Mouse (Mus musculus) urinary bladder, postnatal 25 days (tissue): ENCODE measurements around the gene Gm45837.
A peak's percentile ranks its signal among the peaks of the same experiment; 100 is the strongest.

ENCODE experiments used
- DNase-seq: peaks from one replicate; pipeline ENCODE4 v3.0.0; 2022; ENCODE audit warnings: low spot score

Gene Gm45837

DNA sequence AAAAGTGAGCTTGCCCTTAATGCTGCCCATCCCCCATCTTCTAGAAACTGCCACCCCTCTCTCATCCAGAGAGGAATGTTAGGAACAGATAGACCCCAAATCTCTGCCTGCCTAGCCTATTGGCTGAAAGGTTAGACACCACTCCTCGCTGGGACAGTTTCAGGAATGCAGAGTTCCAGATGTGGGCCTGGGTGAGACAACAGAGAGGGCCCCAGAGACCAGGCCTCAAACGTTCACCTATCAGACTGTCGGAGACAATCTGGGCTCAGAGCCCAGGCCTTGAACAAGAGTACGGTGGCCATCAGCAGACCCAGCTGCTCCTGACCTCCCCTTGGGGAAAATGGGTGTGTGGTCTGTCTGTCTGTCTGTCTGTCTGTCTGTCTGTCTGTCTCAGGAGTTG lies 17.7 kb upstream of the Gm45837 start:
- no peak for DNase-seq

DNA sequence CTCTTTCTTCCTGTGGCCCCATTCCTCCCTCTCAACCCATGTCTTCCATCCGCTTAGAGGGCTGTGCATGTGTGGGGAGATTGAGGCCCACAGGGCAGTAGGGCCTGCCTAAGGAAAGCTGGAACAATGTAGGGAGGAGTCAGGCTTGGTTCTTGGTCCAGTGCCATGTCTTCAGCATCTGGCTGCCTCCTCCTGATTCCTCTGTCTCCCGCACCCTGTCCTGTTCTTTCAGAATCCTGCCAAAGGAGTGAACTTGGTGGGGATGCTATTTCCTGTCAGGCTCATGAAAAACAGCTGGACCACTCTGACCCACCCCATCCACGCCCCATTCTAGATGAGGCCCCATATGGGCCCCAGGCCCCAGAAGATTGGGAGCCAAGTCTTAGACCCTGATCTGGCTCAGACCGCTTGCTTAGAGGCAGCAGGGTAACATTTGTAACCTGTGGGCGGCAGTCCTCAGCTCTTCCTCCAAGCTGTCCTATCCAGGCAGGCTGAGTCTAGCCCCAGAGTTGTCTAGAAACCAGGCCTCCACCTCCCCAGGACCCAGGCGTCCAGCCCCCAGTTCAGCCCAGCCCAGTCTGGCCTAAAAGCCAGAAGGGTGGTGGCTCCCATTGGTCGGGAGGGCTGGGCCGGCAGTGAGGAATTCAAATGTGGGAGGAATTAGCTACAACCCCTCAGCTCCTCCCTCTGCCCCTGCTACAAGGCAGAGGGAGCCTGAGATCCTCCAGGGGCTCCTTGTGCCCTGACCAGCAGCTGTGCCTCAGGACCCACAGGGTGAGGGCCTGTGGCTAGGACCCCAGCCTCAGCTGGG lies 16.8 kb upstream of the Gm45837 start:
- peak; percentile 46 for DNase-seq

DNA sequence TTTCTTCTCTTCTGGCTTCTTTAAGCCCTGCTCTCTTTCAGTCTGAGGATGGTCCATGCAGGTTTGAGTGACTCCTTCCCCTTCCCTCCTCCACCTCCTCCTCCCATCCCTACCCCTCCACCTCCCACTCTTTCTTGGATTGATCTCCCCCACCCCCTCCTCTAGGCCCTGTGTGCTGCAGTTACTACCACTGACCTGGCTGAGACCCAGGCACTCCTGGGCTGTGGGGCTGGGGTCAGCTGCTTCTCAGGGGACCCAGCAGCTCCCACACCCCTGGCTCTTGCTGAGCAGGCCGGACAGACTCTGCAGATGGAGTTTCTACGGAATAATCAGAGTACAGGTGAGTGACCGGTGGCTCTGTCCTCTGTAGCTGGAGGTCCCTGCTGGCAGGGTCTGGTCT lies 16.1 kb upstream of the Gm45837 start:
- no peak for DNase-seq

DNA sequence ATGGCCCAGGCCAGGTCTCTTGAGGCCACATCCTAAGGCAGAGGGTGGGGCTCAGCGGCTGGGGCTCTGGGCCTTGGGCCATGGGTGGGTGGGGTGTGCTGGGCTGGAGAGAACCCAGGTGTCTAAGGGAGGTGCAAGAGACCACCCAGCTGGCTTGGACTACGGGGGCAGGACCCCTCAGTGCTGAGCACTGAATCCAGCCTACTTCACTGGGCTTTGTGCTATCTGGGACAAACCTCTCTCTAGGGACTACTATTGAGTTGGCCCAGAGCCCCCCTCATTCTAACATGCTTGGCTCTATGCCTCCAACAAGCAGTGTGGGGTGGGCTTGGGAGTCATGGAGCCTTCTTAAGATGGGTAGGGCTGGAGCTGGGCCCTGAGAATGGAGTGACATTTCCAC lies 15.2 kb upstream of the Gm45837 start:
- DNase-seq: no peak

DNA sequence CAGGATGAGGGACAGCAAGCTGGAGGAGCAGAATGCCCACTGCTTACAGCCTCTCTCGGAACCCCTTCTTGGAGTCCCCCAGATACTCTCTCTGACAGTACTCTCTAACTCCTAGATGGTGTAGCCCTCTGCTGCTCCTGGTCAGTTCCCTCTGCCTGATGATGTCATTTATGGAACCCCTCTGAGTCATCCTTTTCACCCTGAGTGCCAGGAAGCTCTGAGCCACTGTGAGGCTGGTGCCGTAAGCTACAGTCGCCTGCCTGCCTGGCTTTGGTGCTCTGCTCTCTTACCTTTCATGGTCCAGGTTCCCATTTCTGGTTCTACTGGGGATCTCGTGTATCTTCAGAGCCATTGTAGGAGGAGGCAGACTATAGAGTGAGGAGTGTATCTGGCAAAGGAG lies 13.5 kb upstream of the Gm45837 start:
- DNase-seq: no peak

DNA sequence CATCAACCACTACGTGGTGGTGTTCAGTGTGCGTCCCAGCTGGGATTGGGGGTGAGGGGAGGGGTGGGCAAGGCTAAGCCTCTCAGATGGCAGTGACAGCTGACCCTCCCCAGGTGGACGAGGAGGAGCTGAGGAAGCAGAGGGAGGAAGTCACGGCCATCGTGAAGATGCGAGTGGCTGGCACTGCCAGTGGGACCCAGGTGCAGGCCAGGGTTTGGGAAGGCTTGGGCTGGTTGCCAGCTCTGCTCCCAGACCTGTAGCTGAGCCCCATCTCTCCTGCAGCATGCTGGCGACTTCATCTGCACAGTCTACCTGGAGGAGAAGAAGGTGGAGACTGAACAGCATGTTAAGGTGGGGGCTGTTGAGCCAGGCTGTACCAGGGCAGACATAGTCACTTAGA lies 9.2 kb upstream of the Gm45837 start:
- DNase-seq: no peak

DNA sequence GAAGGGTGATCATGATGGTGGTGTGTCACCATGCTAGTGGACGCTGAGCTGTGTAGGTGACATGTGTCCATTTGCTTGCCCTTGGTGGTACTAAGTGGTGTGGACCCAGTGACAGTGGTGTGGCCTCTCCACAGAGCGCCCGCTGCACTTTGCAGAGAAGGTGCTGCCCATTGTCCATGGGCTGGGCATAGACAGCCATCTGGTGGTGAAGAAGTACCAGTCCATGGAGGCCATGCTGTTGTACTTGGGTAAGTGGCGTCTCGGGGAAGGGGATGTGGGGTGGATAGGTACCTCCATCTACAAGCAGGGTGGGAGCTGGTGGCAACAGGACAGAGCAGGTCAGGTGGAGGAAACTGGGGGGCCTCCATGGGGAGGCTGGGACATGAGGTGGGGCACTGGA lies 6.9 kb upstream of the Gm45837 start:
- no peak for DNase-seq

DNA sequence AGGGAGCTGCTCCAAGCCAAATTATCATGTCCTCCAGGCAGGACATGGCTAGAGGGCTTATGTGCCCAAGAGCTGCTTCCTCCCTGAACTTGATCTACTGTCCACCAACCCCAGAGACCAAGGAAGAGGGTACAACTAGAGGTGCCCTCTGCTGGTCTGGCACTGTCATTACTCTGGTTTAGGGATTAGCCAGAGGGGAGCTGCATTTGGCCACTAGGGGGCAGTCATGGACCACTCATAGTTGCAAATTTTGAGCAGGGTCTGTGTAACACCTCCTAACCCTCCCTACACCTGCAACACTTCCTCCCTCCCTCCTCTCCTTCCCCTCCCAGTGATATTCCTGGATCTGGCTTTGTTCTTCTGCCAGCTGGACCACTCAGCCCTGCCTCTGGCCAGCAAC lies 2.1 kb downstream of the Gm45837 start:
- DNase-seq: peak; percentile 81

DNA sequence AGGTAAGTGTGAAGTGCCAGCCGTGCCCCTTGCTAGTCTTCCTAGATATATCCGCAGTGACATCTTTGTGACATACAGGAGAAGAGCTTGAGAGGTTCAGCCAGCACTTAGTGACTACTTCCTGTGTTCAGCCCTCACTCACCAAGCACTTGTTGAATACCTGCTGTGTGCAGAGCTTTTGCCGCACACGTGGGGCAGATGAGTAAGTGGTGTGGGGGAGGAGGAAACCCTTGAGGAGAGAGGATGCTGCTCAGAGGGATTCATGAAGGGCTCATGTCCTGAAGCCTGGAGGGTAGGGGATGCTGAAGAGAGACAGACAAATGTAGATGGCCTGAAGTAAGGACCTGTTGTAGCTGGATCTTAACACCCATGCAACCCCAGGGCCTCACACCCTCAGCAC lies 3.5 kb downstream of the Gm45837 start:
- DNase-seq: no peak

DNA sequence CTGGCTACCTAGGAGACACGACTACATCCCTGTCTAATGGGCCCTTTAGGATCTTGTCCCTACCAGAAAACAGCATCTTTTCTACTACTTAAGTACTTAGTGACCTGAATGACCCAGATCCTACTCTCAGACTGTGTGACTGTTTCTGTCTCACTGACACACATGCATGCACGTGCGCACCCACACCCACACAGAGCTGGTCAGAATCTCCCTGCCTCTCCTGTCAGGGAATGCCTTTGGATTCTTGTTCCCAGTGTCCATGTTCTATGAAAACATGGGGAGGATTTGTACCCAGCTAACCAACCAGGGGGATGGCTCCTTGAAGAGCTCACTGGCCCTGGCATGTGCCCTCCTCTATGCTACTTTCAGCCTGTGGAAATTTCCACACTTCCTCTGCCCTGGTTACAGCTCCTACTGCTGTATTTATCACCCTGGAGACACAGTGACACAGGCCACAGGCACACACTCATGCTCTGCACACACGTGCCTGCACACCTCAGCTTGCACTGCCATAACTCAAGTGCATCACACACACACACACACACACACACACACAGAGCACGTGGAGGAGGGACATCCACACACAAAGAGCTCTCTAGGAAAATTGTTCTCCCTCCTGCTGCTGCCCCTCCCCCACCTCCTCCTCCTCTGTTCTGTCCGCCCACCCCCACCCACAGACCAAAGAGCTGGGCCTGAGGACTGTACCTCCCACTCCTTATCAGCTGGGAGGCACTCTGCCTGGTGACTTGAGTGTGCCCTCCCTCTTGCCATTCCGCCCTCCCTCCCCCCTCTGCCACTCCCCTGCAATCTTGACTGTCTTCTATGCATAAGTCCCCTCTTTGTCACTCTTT lies 4.2 kb downstream of the Gm45837 start:
- DNase-seq: no peak

DNA sequence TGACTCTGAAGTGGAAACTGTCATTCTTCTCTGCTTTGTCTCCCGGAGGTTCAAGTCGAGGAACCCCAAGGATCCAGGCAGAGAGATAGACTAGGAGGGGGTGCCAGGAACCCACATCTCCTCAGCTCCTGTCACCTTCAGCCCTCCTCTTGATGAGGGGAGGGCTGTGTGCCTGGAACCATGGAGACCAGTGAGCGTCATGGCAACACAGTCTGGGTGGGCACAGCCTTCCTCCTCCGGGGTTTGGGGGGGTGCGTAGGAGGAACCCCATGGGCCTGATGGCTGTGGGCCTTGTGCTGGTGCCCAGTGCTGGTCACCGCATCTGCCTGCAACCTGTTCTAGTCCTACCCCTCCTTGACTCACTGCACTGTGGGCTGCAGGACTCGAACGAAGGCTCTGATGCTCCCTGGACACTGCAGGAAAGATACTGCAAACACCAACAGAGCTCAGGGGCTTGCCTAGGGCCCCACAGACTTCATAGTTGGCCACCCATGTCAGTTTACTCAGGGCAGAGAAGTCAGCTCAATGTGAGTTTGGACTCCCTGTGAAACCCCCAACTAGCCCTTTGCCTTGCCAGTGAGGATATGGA lies 4.9 kb downstream of the Gm45837 start:
- DNase-seq: no peak

DNA sequence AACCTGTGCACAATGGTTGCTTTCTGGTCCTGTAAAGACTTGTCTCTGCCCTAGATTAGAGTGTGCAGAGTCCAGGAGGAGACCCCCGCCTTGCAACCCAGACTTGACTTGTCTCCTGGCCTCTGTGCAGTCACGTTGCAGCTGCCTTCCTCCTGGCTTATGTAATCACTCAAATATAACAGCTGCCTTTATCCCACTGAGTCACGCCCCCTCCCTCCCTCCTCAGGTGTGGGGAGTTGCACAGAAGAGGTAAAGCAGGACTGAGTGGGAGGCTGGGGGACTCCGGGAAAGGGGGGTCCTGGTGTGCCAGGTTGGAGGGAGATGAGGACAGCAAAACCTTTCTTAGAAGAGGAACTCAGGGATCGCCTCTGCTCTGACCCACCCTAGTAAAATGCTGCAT lies 5.7 kb downstream of the Gm45837 start:
- no peak for DNase-seq

DNA sequence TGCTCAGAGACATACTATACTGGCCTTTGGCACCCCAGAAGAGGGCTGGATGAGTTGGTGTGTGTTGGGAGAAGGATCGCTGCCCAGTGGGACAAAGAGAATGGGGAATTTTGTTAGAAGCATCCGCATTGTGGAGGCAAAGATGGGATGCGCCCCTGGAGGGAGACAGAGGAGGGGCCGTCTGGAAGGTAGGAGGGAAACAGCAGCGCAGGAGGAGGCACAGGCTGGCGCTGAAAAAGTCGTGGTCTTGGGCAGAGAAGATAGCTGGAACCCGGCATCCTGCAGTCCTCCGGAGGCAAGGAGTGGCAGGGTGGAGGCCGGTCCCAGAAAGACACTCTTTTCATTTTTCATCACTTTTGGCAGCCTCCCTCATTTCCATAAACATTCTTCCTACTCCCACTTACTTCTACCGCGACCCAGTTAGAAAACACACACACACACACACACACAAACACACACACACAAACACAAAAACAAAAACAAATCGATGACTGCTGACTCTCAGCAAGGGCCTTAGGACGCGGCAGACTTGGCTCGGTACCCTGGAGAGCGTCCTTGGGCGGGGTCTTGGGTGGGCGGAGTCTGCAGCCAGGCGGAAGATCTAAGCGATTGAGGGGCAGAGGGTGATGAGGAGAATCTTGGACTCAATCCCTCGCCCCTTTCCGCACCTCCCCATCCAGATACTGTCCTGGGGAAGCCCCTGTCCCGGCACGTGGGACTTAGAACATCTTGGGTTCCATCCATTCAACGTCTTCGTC lies 8.5 kb downstream of the Gm45837 start:
- no peak for DNase-seq

DNA sequence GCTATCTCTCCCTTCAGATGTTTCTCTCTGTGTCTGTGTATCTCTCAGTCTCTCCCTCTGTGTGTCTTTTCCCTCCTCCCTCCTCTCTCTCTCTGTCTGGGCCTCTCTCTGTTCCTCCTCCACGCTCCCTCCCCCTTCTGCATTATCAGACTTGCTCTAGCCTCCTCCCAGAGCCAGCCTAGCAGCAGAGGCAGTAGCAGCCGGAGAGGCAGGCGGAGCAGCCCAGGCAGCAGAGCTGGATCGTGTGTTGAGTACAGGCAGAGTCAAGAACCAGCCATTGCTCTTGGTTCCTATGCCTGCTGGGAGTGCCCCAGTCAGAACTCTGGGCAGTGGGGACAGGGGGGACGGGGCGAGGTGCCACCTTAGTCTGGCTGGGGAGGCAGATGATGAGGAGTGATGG lies 10.8 kb downstream of the Gm45837 start, which contains the start of gene Pde2a:
Gene Pde2a, plus strand, starts transcription at position 163 of the 400 bp plus-strand sequence.
- no peak for DNase-seq

DNA sequence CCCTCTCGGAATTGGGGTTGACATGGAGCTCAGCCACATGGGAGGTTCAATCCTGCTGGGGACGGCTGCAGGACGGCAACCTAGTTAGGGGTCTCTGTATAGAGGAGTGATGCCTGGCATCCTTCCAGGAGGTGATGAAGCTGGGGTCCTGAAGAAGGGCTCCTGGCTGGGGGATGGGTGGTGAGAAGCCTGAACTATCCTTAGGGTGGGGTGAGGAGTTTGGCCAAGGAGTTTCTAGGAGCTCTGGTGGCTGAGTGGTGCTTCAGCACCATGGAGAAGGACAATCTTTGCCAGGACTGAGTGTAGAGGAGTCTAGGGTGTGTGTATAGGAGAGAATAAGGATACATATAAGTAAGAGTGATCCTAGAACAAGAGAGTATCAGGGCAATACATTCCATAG lies 11.4 kb downstream of the Gm45837 start:
- no peak for DNase-seq

DNA sequence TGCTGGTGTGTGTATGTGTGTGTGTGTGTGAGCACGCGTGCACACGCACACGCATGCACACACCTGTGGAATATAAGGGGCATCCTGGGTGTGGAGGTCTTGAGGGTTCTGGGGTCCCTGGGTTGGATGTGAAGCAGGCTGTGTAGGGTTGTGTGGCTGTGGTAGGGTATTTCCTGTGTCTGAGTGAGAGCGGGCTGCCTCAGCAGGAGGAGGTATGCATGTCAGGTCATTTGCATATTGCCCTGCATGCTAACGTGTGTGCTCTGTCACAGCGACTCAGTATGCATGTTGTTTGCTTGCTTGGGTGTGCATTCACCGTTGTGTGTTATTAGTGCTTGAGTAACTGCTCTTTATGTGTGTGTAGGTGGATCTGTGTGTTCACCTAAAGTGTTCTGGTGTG lies 12.0 kb downstream of the Gm45837 start:
- no peak for DNase-seq

DNA sequence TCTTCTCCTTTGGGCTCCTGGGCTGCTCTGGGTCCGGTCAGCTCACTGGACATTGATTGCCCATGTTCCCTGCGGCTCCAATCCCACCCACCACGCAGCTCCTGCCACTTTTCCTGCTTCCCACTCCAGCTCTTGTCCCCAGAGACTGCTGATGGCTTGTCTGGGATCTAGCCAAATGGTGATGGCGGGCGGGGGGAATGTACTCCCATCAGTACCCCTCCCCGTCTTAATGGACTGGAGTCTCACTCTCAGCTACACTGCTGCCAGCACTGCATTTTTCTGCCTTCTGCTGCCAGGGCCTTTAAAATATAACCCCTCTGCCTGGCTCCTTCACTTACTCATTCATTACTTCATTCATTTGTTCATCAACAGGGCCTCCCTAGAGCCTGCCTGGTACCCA lies 13.3 kb downstream of the Gm45837 start:
- DNase-seq: no peak

DNA sequence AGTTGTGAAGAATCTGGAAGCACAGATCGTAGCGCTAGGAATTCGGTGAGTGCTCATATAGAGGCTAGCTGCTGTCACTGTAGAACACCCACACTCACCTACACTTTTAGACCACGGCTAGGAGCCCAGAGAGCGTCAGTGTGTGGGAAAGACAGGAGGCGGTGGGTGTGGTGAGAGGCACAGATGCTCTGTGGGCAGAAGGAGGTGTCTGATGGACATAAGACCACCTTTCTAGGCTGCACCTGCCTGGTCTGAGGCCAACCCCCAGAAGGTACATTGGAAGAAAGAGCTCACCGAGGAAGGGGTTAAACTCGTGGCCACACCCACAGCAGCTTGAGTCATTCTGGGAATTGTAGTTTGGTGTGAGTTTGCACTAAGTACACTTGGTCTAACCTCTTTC lies 16.0 kb downstream of the Gm45837 start:
- no peak for DNase-seq

DNA sequence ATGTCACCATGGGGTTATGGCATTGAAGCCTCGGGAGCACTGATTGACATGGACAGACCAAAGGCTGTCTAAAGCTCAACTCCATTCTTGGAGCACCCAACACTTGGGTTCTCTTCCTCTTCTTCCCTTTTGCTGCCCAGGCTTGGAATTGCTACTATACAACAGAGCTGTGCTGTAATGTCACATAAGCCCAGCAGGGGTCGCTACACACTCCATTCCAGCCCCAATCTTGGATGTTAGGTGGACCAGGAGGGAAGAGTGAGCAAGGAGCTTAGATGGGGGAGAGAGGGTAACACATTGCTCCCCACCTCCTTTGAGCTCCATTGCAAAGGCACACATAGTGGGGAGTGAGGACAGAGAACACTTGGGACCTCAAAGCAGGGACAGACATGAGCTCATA lies 17.1 kb downstream of the Gm45837 start:
- DNase-seq: no peak

DNA sequence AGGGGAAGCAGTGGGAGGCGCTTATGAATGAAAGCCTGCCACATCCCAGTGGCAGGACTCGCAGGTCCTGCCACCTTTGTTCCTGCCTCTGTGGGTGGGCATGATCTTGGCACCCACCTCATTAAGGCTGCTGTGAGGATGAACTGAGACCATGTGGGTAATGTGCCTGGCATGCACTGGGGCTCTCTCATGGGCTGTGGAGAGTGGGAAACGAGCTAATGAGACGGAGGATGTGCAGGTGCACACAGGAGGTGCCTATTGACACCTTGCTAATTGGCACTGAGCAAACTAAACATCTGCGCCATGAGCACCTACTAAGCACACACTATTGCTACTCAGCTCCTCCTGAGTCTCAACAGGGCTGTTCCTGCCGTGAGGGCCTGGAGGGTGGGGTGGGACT lies 24.4 kb downstream of the Gm45837 start:
- no peak for DNase-seq

DNA sequence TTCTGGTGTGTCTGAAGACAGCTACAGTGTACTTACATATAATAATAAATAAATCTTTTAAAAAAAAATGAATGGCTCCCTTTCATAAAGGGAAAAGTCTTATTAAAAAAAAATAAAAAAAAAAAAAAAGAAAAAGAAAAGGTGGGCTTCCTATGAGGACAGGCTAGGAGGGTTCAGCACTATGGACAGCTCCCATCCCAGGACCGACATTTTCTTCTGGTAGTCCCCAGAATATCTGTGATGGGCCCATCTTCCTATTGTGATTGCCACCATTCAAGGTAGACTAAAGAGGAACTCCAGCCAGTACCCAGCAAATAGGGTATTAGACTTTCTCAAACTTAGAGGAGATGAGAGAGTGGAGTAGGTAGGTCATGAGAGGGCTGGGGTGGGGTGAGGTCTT lies 27.2 kb downstream of the Gm45837 start:
- no peak for DNase-seq

DNA sequence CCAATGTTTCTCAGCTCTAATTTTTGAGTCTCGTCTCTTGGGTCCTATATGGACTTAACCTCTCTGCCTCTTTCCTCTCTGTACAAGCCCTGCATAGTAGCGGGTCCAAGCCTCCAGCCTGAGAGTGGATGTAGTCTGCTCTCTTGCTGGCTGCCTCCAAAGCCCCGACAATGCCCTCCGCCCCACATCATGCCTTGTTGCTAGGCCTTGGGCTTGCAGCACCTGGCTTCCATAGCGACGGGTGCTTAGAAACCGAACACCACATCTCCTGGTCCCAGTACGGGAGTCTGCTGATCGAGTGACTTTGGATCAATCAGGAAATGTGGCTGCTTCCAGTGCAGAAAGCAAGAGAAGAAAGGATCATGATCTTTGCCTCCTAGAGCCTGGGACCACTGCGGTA lies 32.4 kb downstream of the Gm45837 start:
- DNase-seq: no peak
